Mouse (Mus musculus) skeletal muscle tissue, adult 2 months (tissue): ENCODE results near the gene Mau2.

Source experiments
- DNase-seq: peaks from one replicate; pipeline ENCODE4 v3.0.0-alpha.2; 2012; ENCODE audit warnings: low read depth, low spot score

The Mau2 gene

GRCm38 (mm10) chr8:69974194-69974614 is 68.3 kb downstream of the Mau2 start:
- peak; percentile 97 for DNase-seq

DNA sequence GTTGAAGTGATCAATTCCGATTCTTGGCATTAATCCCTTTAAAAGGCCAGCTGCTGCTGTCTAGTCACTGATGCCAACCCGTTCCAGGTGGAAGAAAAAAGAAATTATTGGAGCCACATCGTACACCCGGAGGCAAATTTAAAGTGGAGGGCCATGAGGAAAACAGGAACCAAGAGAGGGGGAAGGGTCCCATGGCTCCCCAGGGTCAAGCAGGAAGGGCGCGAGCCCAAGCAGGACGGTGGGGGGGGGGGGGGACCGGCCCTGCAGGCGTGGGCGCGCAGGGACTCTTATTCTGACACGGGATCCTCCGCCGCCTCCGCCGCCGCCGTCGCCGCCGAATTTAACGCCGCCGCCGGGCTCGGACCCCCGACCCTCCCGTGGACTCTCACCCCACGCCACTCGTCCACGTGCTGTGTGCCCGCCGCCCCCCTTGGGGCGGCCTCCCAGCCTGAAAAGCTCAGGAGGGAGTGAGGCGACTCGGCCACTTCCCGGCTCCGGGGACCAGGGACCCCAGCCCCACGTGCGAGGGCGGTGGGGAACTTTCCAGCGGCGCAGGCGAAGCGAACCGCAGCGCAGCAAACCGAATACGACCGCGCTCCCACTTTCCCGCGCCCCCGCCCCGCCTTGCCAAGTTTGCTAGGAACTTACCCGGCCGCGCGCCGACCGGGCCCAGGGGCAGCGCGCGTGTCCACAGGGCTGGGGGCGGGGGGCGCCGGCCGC is 68.9 kb downstream of the Mau2 start:
- DNase-seq: no peak

DNA sequence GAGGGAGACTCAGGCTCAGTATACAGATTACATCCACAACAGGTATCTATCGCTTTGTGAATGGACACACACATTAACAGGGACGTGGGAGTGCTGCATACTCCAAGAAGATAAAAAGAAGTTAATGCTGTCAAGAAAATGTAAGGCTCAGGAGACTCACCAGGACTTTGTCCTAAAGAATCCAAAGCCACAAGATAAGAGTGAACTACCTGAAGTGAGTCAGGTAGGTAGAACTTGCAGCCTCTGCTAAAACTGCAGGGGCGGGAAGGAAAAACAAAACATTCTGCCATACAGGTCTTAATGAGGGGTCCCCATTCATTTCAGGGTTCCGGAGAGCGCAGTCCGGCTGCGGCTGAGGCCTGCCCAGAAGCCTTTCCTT is 69.5 kb downstream of the Mau2 start:
- no peak for DNase-seq

DNA sequence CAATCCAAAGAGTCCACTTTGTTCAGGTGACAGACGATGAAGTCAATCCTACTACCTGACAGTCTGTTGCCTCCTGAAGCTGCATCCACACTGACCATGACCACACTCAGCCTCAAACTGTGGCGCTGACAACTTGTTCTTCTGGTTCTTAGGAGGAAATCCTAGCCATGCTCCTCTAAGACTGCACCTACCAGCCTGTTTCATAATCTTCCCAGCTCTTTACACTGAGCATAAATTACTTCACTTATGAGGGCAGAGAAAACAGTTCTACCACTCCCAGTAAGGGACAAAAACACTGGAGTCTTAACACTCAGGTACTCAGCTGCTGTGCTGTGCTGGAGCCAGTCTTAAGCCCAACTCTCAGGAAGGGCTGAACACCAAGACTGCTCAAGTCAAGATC is 71.7 kb downstream of the Mau2 start:
- no peak for DNase-seq

GRCm38 (mm10) chr8:69967291-69967933 is 75.1 kb downstream of the Mau2 start:
- DNase-seq: no peak
